Mouse (Mus musculus) kidney, embryonic 16.5 days (tissue): Measurements from ENCODE around the gene Nanos2. TPM values are rescaled to one million over a fixed set of nuclear protein-coding genes. Genes with fewer than 3 reads are reported as not detected.

Experiments used
- ATAC-seq: fragments of 200-750 bp; cut with Nextera tagmentation; 2 replicates; pipeline ENCODE4 v1.8.0; 2017; ENCODE audit warnings: moderate TSS enrichment; ENCODE audit not compliant: low FRiP score, low TSS enrichment
- H3K27ac ChIP-seq: fragments of 300-500 bp; sonication (generic); 2 replicates; pipeline ENCODE4 v1.5.1; 2014; ENCODE audit warnings: low read length
- H3K27me3 ChIP-seq: fragments of 300-500 bp; sonication (generic); 2 replicates; pipeline ENCODE4 v1.6.1; 2014; ENCODE audit warnings: low read length, control low read depth, mixed read lengths; ENCODE audit not compliant: insufficient read depth
- H3K36me3 ChIP-seq: fragments of 300-500 bp; sonication (generic); 2 replicates; pipeline ENCODE4 v1.6.1; 2014; ENCODE audit warnings: low read length, control low read depth, mixed read lengths; ENCODE audit not compliant: insufficient read depth
- H3K4me1 ChIP-seq: fragments of 300-500 bp; sonication (generic); 2 replicates; pipeline ENCODE4 v1.6.1; 2014; ENCODE audit warnings: low read length, control low read depth, mixed read lengths; ENCODE audit not compliant: insufficient read depth
- H3K4me2 ChIP-seq: fragments of 300-500 bp; sonication (generic); replicated peaks from 2 replicates; pipeline ENCODE4 v1.6.1; 2014; ENCODE audit warnings: low read depth, low read length
- H3K4me3 ChIP-seq: fragments of 300-500 bp; sonication (generic); 2 replicates; pipeline ENCODE4 v1.5.1; 2014; ENCODE audit warnings: mild to moderate bottlenecking, low read length
- H3K9ac ChIP-seq: fragments of 300-500 bp; sonication (generic); replicated peaks from 2 replicates; pipeline ENCODE4 v1.6.1; 2014; ENCODE audit warnings: low read length
- H3K9me3 ChIP-seq: fragments of 300-500 bp; sonication (generic); 2 replicates; pipeline ENCODE4 v1.6.1; 2016; ENCODE audit warnings: low read length, control low read depth
- WGBS: fragments of 180-500 bp; shearing (Covaris S2); extraction: QIAGEN DNeasy Blood & Tissue Kit; methylation state at CpG from one replicate; pipeline ENCODE4 v1.1.7; 2014; 5-methylcytosine and 5-hydroxymethylcytosine counted together
- polyA plus RNA-seq: library from polyadenylated mRNA; unstranded; fragments of >200 nt; fragmentation: Nextera tagmentation; extraction: Ambion mirVana; gene quantifications from 2 replicates; pipeline ENCODE4 v1.2.1, GENCODE M21; 2015

Gene Nanos2
- polyA plus RNA-seq, 1 experiment from 2014 or later = not detected

- no peak overlapping the region for H3K4me2 ChIP-seq
- H3K27ac ChIP-seq = no peak overlapping the region
- peaks cover 71% of the 10 kb centered on the region for H3K27me3 ChIP-seq
- H3K9ac ChIP-seq = no peak overlapping the region
- ATAC-seq = no peak
- 48% methylated on average over 8 of the region's 8 CpGs for WGBS
- peaks cover 31% of the 10 kb centered on the region for H3K4me1 ChIP-seq
- H3K9me3 ChIP-seq = no peaks in the 10 kb centered on the region
- no peaks in the 10 kb centered on the region for H3K36me3 ChIP-seq
- no peak overlapping the region for H3K4me3 ChIP-seq
These were observed 27.8 kb upstream of the Nanos2 start for GRCm38 (mm10) chr7:18959446-18959845.

GRCm38 (mm10) chr7:18962171-18962792 is 24.9 kb upstream of the Nanos2 start:
- Histone ChIP-seq H3K9me3 (no peaks in the 10 kb centered on the region), H3K4me2 (peak overlapping the region; percentile 44), H3K9ac (no peak overlapping the region), H3K36me3 (no peaks in the 10 kb centered on the region), H3K4me1 (peaks cover 29% of the 10 kb centered on the region), H3K27me3 (peaks cover 82% of the 10 kb centered on the region), H3K4me3 (peak overlapping the region; percentile 8), H3K27ac (no peak overlapping the region)
- WGBS = 2% methylated on average over 17 of the region's 17 CpGs
- ATAC-seq = no peak

GRCm38 (mm10) chr7:18962795-18963194 is 24.4 kb upstream of the Nanos2 start:
- no peak overlapping the region for H3K27ac ChIP-seq
- peak overlapping the region; percentile 44 for H3K4me2 ChIP-seq
- H3K4me1 ChIP-seq = peaks cover 24% of the 10 kb centered on the region
- H3K27me3 ChIP-seq = peaks cover 81% of the 10 kb centered on the region
- no peaks in the 10 kb centered on the region for H3K36me3 ChIP-seq
- H3K9ac ChIP-seq = no peak overlapping the region
- no peak for ATAC-seq
- peak overlapping the region; percentile 8 for H3K4me3 ChIP-seq
- no peaks in the 10 kb centered on the region for H3K9me3 ChIP-seq
- 4% methylated on average over 20 of the region's 20 CpGs for WGBS

- ATAC-seq = no peak
- no peak overlapping the region for H3K9ac ChIP-seq
- H3K27me3 ChIP-seq = peaks cover 80% of the 10 kb centered on the region
- 2% methylated on average over 19 of the region's 19 CpGs for WGBS
- H3K4me2 ChIP-seq = peak overlapping the region; percentile 44
- no peaks in the 10 kb centered on the region for H3K36me3 ChIP-seq
- no peaks in the 10 kb centered on the region for H3K9me3 ChIP-seq
- no peak overlapping the region for H3K4me3 ChIP-seq
- peaks cover 21% of the 10 kb centered on the region for H3K4me1 ChIP-seq
- no peak overlapping the region for H3K27ac ChIP-seq
These were observed 23.8 kb upstream of the Nanos2 start for GRCm38 (mm10) chr7:18963294-18963843.

- Histone ChIP-seq H3K9me3 (no peaks in the 10 kb centered on the region), H3K27me3 (peaks cover 62% of the 10 kb centered on the region), H3K4me3 (no peak overlapping the region), H3K4me1 (peaks cover 17% of the 10 kb centered on the region), H3K27ac (no peak overlapping the region), H3K9ac (no peak overlapping the region), H3K4me2 (no peak overlapping the region), H3K36me3 (no peaks in the 10 kb centered on the region)
- no peak for ATAC-seq
- WGBS = 80% methylated on average over 5 of the region's 5 CpGs
These were observed 21.9 kb upstream of the Nanos2 start for GRCm38 (mm10) chr7:18965312-18965711.

- no peaks in the 10 kb centered on the region for H3K36me3 ChIP-seq
- ATAC-seq = 0 out of 2 replicates have a peak, but pooled peaks have one; percentile 43
- H3K27me3 ChIP-seq = peaks cover 39% of the 10 kb centered on the region
- peaks cover 15% of the 10 kb centered on the region for H3K4me1 ChIP-seq
- H3K4me3 ChIP-seq = no peak overlapping the region
- 8% methylated on average over 8 of the region's 8 CpGs for WGBS
- H3K9me3 ChIP-seq = 0 out of 2 replicates have a peak, but pooled peaks cover 4% of the 10 kb centered on the region
- no peak overlapping the region for H3K4me2 ChIP-seq
- H3K9ac ChIP-seq = no peak overlapping the region
- no peak overlapping the region for H3K27ac ChIP-seq
These were observed 19.6 kb upstream of the Nanos2 start for GRCm38 (mm10) chr7:18967603-18968002.

- Histone ChIP-seq H3K4me3 (no peak overlapping the region), H3K9ac (no peak overlapping the region), H3K36me3 (no peaks in the 10 kb centered on the region), H3K27me3 (peaks cover 7% of the 10 kb centered on the region), H3K4me2 (no peak overlapping the region), H3K27ac (no peak overlapping the region), H3K4me1 (no peaks in the 10 kb centered on the region), H3K9me3 (0 out of 2 replicates have a peak, but pooled peaks cover 4% of the 10 kb centered on the region)
- 90% methylated on average over 3 of the region's 3 CpGs for WGBS
- ATAC-seq = no peak
These were observed 16.2 kb upstream of the Nanos2 start for GRCm38 (mm10) chr7:18970956-18971355.

- Histone ChIP-seq H3K27ac (no peak overlapping the region), H3K27me3 (no peaks in the 10 kb centered on the region), H3K36me3 (no peaks in the 10 kb centered on the region), H3K4me2 (no peak overlapping the region), H3K9me3 (no peaks in the 10 kb centered on the region), H3K9ac (no peak overlapping the region), H3K4me3 (no peak overlapping the region), H3K4me1 (no peaks in the 10 kb centered on the region)
- no peak for ATAC-seq
- 84% methylated on average over 9 of the region's 9 CpGs for WGBS
These were observed 8.8 kb upstream of the Nanos2 start for GRCm38 (mm10) chr7:18978381-18978780.

- Histone ChIP-seq H3K9me3 (no peaks in the 10 kb centered on the region), H3K27me3 (0 out of 2 replicates have a peak, but pooled peaks cover 6% of the 10 kb centered on the region), H3K27ac (no peak overlapping the region), H3K4me3 (no peak overlapping the region), H3K4me2 (no peak overlapping the region), H3K36me3 (no peaks in the 10 kb centered on the region), H3K9ac (no peak overlapping the region), H3K4me1 (peaks cover 11% of the 10 kb centered on the region)
- no peak for ATAC-seq
- 72% methylated on average over 2 of the region's 2 CpGs for WGBS
These were observed 697 bp upstream of the Nanos2 start for GRCm38 (mm10) chr7:18986503-18986902.

GRCm38 (mm10) chr7:18987747-18988146 is 547 bp downstream of the Nanos2 start:
- Histone ChIP-seq H3K4me2 (no peak overlapping the region), H3K9ac (no peak overlapping the region), H3K27me3 (0 out of 2 replicates have a peak, but pooled peaks cover 13% of the 10 kb centered on the region), H3K27ac (no peak overlapping the region), H3K9me3 (no peaks in the 10 kb centered on the region), H3K4me3 (no peak overlapping the region), H3K4me1 (peaks cover 22% of the 10 kb centered on the region), H3K36me3 (no peaks in the 10 kb centered on the region)
- 75% methylated on average over 13 of the region's 13 CpGs for WGBS
- ATAC-seq = no peak
